Mouse (Mus musculus): ENCODE measurements around the gene Cfap20. TPM values are rescaled to one million over a fixed set of nuclear protein-coding genes. Genes with fewer than 3 reads are reported as not detected.

Cfap20 gene
- 121 and 123 TPM in 2 replicates for polyA plus RNA-seq (2015; fragmentation: Nextera tagmentation; extraction: Ambion mirVana)

DNA sequence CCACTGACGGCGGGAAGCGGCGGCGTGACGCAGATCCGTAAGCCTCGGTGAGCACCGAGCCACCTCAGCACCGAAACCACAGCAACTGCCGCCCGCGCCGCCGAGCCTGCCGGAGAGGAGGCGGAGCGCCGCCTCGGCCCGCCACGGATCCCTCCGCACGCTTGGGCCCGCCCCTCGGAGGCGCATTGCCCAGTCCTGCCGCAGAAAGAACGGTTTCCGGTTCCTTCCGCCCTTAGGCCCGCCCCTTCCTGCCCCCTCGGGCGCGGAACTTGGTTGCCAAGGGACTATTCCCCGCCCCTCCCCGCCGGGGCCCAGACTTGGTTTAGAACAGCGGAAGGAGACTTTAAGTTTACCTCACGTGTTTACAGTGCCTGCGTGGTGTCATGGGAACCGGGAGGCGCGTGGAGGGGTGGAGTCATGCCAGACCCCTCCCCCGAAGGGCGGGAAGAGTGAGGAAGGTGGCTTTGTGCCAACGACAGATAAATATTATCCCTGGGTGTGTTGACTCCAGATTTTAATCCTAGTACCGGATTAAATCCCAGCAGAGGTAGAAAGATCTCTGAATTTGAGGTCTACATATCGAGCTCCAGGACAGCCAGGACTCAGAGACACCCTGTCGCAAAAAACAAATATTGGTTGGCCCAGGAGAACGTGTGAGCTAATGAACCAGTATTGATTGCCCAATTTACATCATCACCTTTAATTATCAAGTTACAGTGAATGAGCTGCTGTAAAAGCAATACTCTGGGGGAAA is at the start of gene Cfap20:
Gene Cfap20 (minus strand): TSS at position 184 of the 754 bp plus-strand sequence.
- peak; percentile 95 for ATAC-seq (ENCODE audit: low FRiP score)
- no peaks in the 10 kb centered on the region for H3K9me3 ChIP-seq (replicated peaks)
- under 1% methylated on average over 51 of the region's 51 CpGs for WGBS

DNA sequence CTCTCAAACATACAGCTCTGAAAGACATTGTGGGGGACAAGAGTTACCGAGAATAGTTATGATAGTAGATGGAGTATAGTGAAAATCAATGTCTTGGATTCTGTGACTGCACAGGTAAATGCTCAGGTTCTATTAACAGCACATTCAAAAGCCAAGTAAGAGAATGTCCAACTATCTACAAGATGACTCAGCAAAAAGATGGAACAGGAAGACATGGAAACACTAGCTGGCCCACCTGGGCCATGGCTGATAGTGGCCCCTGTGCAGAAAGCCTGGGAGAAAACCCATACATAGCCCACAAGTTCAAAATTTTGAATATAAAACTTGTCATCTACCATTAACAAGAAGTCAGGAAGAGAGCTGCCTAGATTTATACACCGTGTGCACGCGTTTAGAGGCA is 35.3 kb upstream of the Cfap20 start:
- Histone ChIP-seq H3K4me3 (replicated peaks) (no peak overlapping the region), H3K27ac (replicated peaks) (no peak overlapping the region), H3K9ac (replicated peaks) (no peak overlapping the region), H3K36me3 (peaks cover 65% of the 10 kb centered on the region), H3K27me3 (replicated peaks) (no peaks in the 10 kb centered on the region), H3K9me3 (replicated peaks) (no peaks in the 10 kb centered on the region), H3K4me2 (no peak overlapping the region), H3K4me1 (no peaks in the 10 kb centered on the region)
- 97% methylated on average over 4 of the region's 4 CpGs for WGBS
- ATAC-seq (ENCODE audit: low FRiP score): no peak

More for the DNA sequence above, at the start of gene Cfap20:
- H3K9ac ChIP-seq (replicated peaks): peak within 1 kb of the TSS; percentile 96
- H3K27me3 ChIP-seq (replicated peaks): no peaks in the 10 kb centered on the region
- H3K4me3 ChIP-seq (replicated peaks): peak within 1 kb of the TSS; percentile 94
- H3K4me2 ChIP-seq: peak within 1 kb of the TSS; percentile 80
- peaks cover 38% of the 10 kb centered on the region for H3K4me1 ChIP-seq
- peak within 1 kb of the TSS; percentile 94 for H3K27ac ChIP-seq (replicated peaks)
- H3K36me3 ChIP-seq: no peaks in the 10 kb centered on the region

DNA sequence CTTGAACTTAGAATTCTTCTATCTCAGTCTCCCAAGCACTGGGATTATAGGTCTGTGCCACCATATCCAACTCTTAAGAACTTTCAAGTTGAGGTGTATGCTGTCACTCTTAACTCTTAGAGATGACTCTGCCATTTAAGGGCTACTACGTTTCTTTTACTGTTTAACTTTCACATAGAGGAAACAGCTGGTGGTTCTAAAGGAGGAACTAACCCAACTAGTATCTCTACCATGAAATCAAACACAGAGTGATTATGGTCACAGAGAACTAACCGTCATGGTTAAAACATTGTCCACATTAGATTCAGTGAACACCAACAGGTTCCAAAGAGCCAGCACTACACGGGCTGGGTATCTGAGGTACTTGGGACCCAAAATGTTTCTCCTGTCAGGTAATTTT is 34.3 kb upstream of the Cfap20 start:
- WGBS: 98% methylated on average over 3 of the region's 3 CpGs
- Histone ChIP-seq H3K4me3 (replicated peaks) (no peak overlapping the region), H3K27ac (replicated peaks) (no peak overlapping the region), H3K36me3 (peaks cover 63% of the 10 kb centered on the region), H3K9ac (replicated peaks) (no peak overlapping the region), H3K4me2 (no peak overlapping the region), H3K4me1 (no peaks in the 10 kb centered on the region), H3K27me3 (replicated peaks) (no peaks in the 10 kb centered on the region), H3K9me3 (replicated peaks) (no peaks in the 10 kb centered on the region)
- ATAC-seq (ENCODE audit: low FRiP score): no peak

DNA sequence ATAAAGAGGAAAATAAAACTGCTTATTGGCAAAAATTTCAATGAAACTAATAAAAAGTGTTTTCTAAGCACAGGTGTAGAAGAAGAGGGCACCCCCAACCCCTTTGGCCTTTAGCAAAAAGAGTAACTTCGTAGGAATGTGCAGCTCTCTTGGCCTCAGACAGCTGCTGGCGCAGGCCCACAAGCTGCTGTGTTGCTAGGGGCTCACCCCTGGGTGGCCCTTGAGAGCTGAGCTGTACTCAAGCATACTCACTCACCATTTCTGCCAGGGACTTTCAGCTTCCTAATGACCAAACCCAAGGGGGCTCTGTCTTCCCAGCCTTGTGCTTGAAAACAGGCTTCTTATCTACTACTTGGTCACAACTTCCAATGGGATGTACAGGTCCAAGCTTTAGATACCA is 31.9 kb upstream of the Cfap20 start:
- peaks cover 54% of the 10 kb centered on the region for H3K36me3 ChIP-seq
- H3K4me3 ChIP-seq (replicated peaks): no peak overlapping the region
- H3K4me1 ChIP-seq: no peaks in the 10 kb centered on the region
- H3K27me3 ChIP-seq (replicated peaks): no peaks in the 10 kb centered on the region
- H3K27ac ChIP-seq (replicated peaks): no peak overlapping the region
- 88% methylated on average over 2 of the region's 2 CpGs for WGBS
- H3K9ac ChIP-seq (replicated peaks): no peak overlapping the region
- no peak overlapping the region for H3K4me2 ChIP-seq
- no peak for ATAC-seq (ENCODE audit: low FRiP score)
- H3K9me3 ChIP-seq (replicated peaks): no peaks in the 10 kb centered on the region

DNA sequence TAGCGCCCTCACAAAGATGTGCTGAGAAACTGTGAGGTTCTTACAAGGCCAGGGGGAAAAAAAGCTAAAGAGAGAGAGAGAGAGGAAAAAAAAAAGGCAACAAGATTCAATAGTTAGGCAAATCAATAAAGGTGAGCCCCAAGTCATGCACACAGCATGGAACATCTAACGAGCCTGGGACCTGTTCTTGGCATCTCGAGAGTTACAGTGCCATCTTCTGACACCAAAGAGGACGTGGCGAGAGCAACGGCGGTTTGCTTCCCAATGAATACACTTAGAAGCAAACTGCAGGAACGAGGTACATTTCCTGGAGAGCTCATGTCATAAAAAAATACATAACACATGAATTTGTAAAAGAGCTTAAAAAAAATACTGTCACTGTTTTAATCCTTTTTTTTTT is 17.8 kb upstream of the Cfap20 start:
- Histone ChIP-seq H3K9me3 (replicated peaks) (no peaks in the 10 kb centered on the region), H3K27ac (replicated peaks) (no peak overlapping the region), H3K36me3 (peaks cover 85% of the 10 kb centered on the region), H3K4me2 (no peak overlapping the region), H3K27me3 (replicated peaks) (no peaks in the 10 kb centered on the region), H3K4me1 (no peaks in the 10 kb centered on the region), H3K4me3 (replicated peaks) (no peak overlapping the region), H3K9ac (replicated peaks) (no peak overlapping the region)
- no peak for ATAC-seq (ENCODE audit: low FRiP score)
- WGBS: 57% methylated on average over 8 of the region's 8 CpGs

DNA sequence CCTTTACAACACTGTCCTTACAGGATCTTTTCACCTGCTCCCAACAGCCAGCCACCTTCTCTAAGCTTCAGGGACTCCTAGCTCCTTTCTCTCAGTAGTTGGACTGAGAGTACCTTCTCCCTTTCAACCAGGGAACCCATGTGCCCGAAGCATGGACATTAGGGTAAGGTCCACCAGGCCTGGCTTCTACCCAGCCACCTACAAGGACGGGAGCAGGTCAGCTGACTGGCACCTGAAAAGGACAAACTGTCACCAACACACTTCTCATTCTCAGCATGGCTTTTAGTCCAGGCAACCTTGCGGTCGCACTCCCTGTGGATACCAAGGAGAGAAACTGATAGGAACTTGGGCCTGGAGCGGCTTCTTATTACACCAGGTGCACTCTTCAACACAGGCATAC is 15.6 kb upstream of the Cfap20 start:
- Histone ChIP-seq H3K9me3 (replicated peaks) (no peaks in the 10 kb centered on the region), H3K27ac (replicated peaks) (no peak overlapping the region), H3K36me3 (peaks cover 71% of the 10 kb centered on the region), H3K4me1 (no peaks in the 10 kb centered on the region), H3K9ac (replicated peaks) (no peak overlapping the region), H3K27me3 (replicated peaks) (no peaks in the 10 kb centered on the region), H3K4me2 (no peak overlapping the region), H3K4me3 (replicated peaks) (no peak overlapping the region)
- ATAC-seq (ENCODE audit: low FRiP score): no peak
- WGBS: 97% methylated on average over 5 of the region's 5 CpGs

DNA sequence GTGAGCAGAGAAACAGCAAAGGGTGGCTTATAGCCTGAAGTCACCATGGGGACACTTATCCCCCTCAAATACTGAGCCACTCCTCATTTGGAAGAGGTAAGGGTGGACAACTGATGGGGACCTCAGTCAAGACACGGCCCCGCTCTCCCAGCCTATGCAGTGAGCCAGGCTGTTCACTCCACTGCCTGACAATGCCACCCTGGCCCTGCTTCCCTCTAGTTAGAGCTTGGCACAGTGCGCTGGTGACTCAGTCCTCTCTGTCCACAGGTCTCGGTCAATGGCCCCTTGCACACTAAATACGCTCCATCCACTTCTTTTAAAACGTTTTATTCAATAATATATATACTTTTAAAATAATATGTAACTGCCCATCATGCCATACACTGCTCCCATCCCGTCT is 13.0 kb upstream of the Cfap20 start:
- Histone ChIP-seq H3K4me3 (replicated peaks) (no peak overlapping the region), H3K4me1 (no peaks in the 10 kb centered on the region), H3K4me2 (no peak overlapping the region), H3K27me3 (replicated peaks) (no peaks in the 10 kb centered on the region), H3K9me3 (replicated peaks) (no peaks in the 10 kb centered on the region), H3K9ac (replicated peaks) (no peak overlapping the region), H3K27ac (replicated peaks) (no peak overlapping the region), H3K36me3 (peaks cover 51% of the 10 kb centered on the region)
- ATAC-seq (ENCODE audit: low FRiP score): no peak
- WGBS: 90% methylated on average over 7 of the region's 7 CpGs

DNA sequence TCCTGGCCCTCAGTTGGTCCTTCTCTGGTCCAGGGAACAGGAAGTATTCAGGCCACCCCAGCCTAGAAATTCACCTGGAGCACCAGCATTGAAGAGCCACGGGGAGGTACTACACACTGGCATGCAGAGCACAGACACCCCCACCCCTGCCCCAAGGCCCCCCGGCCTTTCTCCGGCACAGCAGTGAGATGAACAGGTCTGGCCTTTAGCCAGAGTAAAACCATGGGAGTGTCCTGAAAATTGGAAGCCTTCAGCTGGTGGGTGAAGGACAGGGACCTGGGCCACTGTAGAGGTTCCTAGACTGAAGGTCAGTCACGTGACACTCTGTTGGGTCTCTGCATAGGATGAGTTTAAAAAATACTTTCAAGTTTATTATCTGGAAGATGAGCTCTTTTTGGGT is 10.4 kb upstream of the Cfap20 start:
- Histone ChIP-seq H3K9ac (replicated peaks) (no peak overlapping the region), H3K4me2 (no peak overlapping the region), H3K27ac (replicated peaks) (no peak overlapping the region), H3K36me3 (peaks cover 31% of the 10 kb centered on the region), H3K4me1 (no peaks in the 10 kb centered on the region), H3K27me3 (replicated peaks) (no peaks in the 10 kb centered on the region), H3K9me3 (replicated peaks) (no peaks in the 10 kb centered on the region), H3K4me3 (replicated peaks) (no peak overlapping the region)
- ATAC-seq (ENCODE audit: low FRiP score): no peak
- 80% methylated on average over 4 of the region's 4 CpGs for WGBS

DNA sequence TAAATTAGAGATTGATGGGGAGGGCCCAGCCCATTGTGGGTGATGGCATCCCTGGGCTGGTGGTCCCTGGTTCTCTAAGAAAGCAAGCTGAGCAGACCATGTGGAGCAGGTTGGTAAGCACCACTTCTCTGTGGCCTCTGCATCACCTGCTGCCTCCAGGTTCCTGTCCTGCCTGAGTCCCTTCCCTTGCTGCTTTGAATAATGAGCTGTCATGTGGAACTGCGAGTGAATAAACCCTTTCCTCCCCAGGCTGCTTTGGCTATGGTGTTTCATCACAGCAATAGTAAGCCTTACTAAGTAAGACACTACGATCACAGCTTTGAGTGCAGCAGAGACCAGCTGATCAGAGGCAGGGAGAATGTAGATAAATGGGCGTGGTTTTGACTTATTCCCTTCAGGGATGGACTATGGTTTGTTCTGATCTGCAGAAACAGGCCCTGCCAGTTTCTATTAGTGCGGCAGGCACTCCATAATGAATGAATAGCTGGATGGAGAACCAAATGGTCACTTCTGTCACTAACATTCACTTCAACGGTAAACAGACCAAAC is 6.9 kb upstream of the Cfap20 start:
- WGBS: 66% methylated on average over 5 of the region's 5 CpGs
- H3K4me3 ChIP-seq (replicated peaks): no peak overlapping the region
- no peak overlapping the region for H3K4me2 ChIP-seq
- H3K27ac ChIP-seq (replicated peaks): no peak overlapping the region
- H3K9ac ChIP-seq (replicated peaks): no peak overlapping the region
- no peaks in the 10 kb centered on the region for H3K27me3 ChIP-seq (replicated peaks)
- H3K9me3 ChIP-seq (replicated peaks): no peaks in the 10 kb centered on the region
- no peaks in the 10 kb centered on the region for H3K4me1 ChIP-seq
- H3K36me3 ChIP-seq: no peaks in the 10 kb centered on the region
- ATAC-seq (ENCODE audit: low FRiP score): no peak

DNA sequence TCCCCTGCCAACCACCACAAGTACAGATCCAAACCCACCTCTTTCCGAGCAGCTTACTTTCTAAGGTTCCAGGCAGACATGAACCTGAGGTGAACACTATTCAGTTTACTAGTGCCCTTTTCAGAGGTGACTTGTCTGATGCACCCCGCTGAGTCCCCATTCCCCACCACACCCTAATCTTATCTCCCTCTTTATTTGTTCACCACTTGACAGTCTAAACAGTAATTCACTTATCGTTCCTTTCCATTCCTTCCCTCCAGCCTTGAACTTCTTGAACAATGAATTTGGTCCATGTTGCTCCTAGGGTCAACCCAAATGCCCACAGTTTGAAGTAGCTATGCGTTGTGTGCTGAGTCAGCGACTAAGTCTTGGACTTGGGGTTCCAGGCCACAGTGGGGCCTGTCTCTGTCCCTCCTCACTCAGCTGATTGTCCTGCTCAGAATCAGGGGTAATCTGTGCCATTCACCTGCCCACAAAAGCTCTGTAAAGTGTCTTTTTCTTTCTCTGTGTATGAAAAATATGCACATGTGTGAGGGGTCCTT is 5.6 kb upstream of the Cfap20 start:
- no peak for ATAC-seq (ENCODE audit: low FRiP score)
- Histone ChIP-seq H3K4me1 (no peaks in the 10 kb centered on the region), H3K9ac (replicated peaks) (no peak overlapping the region), H3K27ac (replicated peaks) (no peak overlapping the region), H3K36me3 (no peaks in the 10 kb centered on the region), H3K4me3 (replicated peaks) (no peak overlapping the region), H3K4me2 (no peak overlapping the region), H3K9me3 (replicated peaks) (no peaks in the 10 kb centered on the region), H3K27me3 (replicated peaks) (no peaks in the 10 kb centered on the region)
- 94% methylated on average over 5 of the region's 5 CpGs for WGBS

DNA sequence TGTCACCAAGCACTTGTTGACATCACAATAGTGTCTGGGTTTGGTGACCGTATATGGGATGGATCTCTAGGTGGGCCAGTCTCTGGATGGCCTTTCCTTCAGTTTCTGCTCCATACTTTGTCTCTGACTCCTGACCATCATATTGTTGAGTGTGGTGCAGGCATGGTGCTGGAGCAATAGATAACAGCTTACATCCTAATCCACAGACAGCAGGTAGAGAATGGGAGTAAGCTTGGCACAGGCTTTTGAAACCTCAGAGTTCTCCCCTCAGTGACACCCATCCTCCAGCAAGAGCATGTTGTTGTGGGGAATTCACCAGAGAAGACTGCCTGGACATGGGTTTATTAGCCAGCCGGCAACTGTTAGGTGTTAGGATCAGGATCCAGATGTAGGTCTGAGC is 4.8 kb upstream of the Cfap20 start:
- no peak overlapping the region for H3K4me3 ChIP-seq (replicated peaks)
- H3K4me2 ChIP-seq: no peak overlapping the region
- ATAC-seq (ENCODE audit: low FRiP score): no peak
- H3K9ac ChIP-seq (replicated peaks): no peak overlapping the region
- no peaks in the 10 kb centered on the region for H3K9me3 ChIP-seq (replicated peaks)
- no peaks in the 10 kb centered on the region for H3K36me3 ChIP-seq
- 93% methylated on average over 2 of the region's 2 CpGs for WGBS
- H3K27me3 ChIP-seq (replicated peaks): no peaks in the 10 kb centered on the region
- no peak overlapping the region for H3K27ac ChIP-seq (replicated peaks)
- no peaks in the 10 kb centered on the region for H3K4me1 ChIP-seq

DNA sequence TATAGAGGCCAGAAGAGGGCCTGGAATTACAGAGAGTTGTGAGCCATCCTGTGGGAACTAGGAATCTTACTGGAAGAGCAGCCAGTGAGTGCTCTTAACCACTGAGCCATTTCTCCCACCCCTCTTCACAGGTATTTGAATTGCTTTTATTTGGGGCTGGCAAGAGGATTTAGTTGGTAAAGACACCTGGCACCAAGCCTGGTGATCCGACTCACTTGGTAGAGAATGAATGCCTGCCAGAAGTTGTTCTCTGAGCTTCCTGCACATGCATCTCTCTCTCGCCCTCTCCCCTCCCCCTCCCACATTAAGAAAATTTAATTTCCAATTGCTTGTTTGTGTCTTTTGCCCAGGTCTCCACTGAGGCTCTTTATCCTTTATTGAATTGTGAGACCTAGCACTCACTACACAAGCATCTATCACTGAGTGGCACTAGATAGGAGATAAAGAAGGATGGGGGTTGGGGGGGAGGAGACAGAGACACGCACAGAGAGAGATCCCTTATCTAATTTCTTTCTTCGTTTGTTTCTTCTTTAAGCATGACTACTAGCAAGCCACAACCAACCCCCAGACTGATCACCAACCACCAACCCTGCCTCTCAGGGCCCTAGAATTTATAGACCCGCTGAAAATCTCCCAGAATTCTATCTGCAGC is 2.8 kb upstream of the Cfap20 start:
- no peak overlapping the region for H3K4me3 ChIP-seq (replicated peaks)
- H3K4me1 ChIP-seq: peaks cover 17% of the 10 kb centered on the region
- no peak overlapping the region for H3K27ac ChIP-seq (replicated peaks)
- H3K9me3 ChIP-seq (replicated peaks): no peaks in the 10 kb centered on the region
- no peaks in the 10 kb centered on the region for H3K36me3 ChIP-seq
- no peak for ATAC-seq (ENCODE audit: low FRiP score)
- H3K9ac ChIP-seq (replicated peaks): no peak overlapping the region
- WGBS: 56% methylated on average over 5 of the region's 5 CpGs
- H3K4me2 ChIP-seq: no peak overlapping the region
- H3K27me3 ChIP-seq (replicated peaks): no peaks in the 10 kb centered on the region
